Mouse (Mus musculus): ENCODE results near the gene Ryr1. TPM values are rescaled to one million over a fixed set of nuclear protein-coding genes. Genes with fewer than 3 reads are reported as not detected.

Ryr1 gene
- total and polyA plus RNA-seq, 2 experiments from 2014 or later, result 7.0 to 15.2 TPM

- no peaks in the 10 kb centered on the region for H3K4me1 ChIP-seq (ENCODE audit: insufficient read depth, low read length)
- DNase-seq (ENCODE audit: low spot score) (no peak), ATAC-seq (ENCODE audit: low FRiP score) (no peak)
- 89% methylated on average over 12 of the region's 12 CpGs for WGBS
- no peaks in the 10 kb centered on the region for H3K36me3 ChIP-seq (ENCODE audit: insufficient read depth, low read length)
- no peaks in the 10 kb centered on the region for H3K9me3 ChIP-seq (ENCODE audit: low read length)
- no peak overlapping the region for H3K9ac ChIP-seq (replicated peaks; ENCODE audit: low read length, poor library complexity, severe bottlenecking)
- no peak overlapping the region for H3K27ac ChIP-seq (ENCODE audit: low read depth, low read length)
- H3K4me2 ChIP-seq (ENCODE audit: low read depth, low read length, poor library complexity, severe bottlenecking), result no peak overlapping the region
- no peak overlapping the region for H3K4me3 ChIP-seq (ENCODE audit: low read depth, low read length)
- TF ChIP-seq CTCF (IDR thresholded peaks at IDR 0.05), result no peak
- H3K27me3 ChIP-seq (ENCODE audit: insufficient read depth, low read length), result no peaks in the 10 kb centered on the region
Observed at GRCm38 (mm10) chr7:29101286-29102017, 23.5 kb downstream of the Ryr1 start.

- Histone ChIP-seq H3K4me1 (ENCODE audit: insufficient read depth, low read length) (no peaks in the 10 kb centered on the region), H3K9ac (replicated peaks; ENCODE audit: low read length, poor library complexity, severe bottlenecking) (no peak overlapping the region), H3K27me3 (ENCODE audit: insufficient read depth, low read length) (no peaks in the 10 kb centered on the region), H3K36me3 (ENCODE audit: insufficient read depth, low read length) (no peaks in the 10 kb centered on the region), H3K4me3 (ENCODE audit: low read depth, low read length) (no peak overlapping the region), H3K4me2 (ENCODE audit: low read depth, low read length, poor library complexity, severe bottlenecking) (no peak overlapping the region), H3K9me3 (ENCODE audit: low read length) (no peaks in the 10 kb centered on the region), H3K27ac (ENCODE audit: low read depth, low read length) (no peak overlapping the region)
- DNase-seq (ENCODE audit: low spot score) (no peak), ATAC-seq (ENCODE audit: low FRiP score) (no peak)
- no peak for TF ChIP-seq CTCF (IDR thresholded peaks at IDR 0.05)
- WGBS, result 83% methylated on average over 16 of the region's 16 CpGs
Observed at GRCm38 (mm10) chr7:29097131-29097530, 27.8 kb downstream of the Ryr1 start.

DNA sequence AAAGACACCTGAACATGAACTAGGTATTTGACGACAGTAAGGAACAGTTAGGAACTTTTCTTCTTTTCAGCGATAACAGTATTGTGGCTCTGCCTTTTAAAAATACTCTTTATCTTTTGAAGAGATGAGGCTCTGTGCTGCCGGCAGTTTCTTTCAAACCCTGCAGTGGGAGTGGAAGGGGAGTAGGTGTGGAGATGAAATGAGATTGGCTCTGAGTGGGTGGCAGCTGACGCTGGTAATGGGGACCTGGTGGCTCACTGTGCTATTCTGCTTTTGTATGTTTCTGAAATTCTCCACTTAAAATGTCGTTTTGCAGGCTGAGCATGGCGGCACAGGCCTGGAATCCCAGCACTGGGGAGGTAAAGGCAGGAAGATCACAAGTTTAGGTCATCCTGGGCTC is 36.2 kb downstream of the Ryr1 start:
- Histone ChIP-seq H3K4me1 (ENCODE audit: insufficient read depth, low read length) (no peaks in the 10 kb centered on the region), H3K9me3 (ENCODE audit: low read length) (no peaks in the 10 kb centered on the region), H3K27ac (ENCODE audit: low read depth, low read length) (no peak overlapping the region), H3K36me3 (ENCODE audit: insufficient read depth, low read length) (no peaks in the 10 kb centered on the region), H3K4me3 (ENCODE audit: low read depth, low read length) (no peak overlapping the region), H3K4me2 (ENCODE audit: low read depth, low read length, poor library complexity, severe bottlenecking) (no peak overlapping the region), H3K9ac (replicated peaks; ENCODE audit: low read length, poor library complexity, severe bottlenecking) (no peak overlapping the region), H3K27me3 (ENCODE audit: insufficient read depth, low read length) (no peaks in the 10 kb centered on the region)
- DNase-seq (ENCODE audit: low spot score) (no peak), ATAC-seq (ENCODE audit: low FRiP score) (no peak)
- 66% methylated on average over 6 of the region's 6 CpGs for WGBS
- no peak for TF ChIP-seq CTCF (IDR thresholded peaks at IDR 0.05)

- no peaks in the 10 kb centered on the region for H3K9me3 ChIP-seq (ENCODE audit: low read length)
- no peaks in the 10 kb centered on the region for H3K27me3 ChIP-seq (ENCODE audit: insufficient read depth, low read length)
- no peaks in the 10 kb centered on the region for H3K4me1 ChIP-seq (ENCODE audit: insufficient read depth, low read length)
- no peak overlapping the region for H3K4me3 ChIP-seq (ENCODE audit: low read depth, low read length)
- H3K27ac ChIP-seq (ENCODE audit: low read depth, low read length), result no peak overlapping the region
- no peaks in the 10 kb centered on the region for H3K36me3 ChIP-seq (ENCODE audit: insufficient read depth, low read length)
- WGBS, result 91% methylated on average over 10 of the region's 10 CpGs
- no peak for ATAC-seq (ENCODE audit: low FRiP score)
- H3K9ac ChIP-seq (replicated peaks; ENCODE audit: low read length, poor library complexity, severe bottlenecking), result no peak overlapping the region
- DNase-seq (ENCODE audit: low spot score), result no peak
- TF ChIP-seq CTCF (IDR thresholded peaks at IDR 0.05), result no peak
- H3K4me2 ChIP-seq (ENCODE audit: low read depth, low read length, poor library complexity, severe bottlenecking), result no peak overlapping the region
Observed at GRCm38 (mm10) chr7:29086902-29087301, 38.1 kb downstream of the Ryr1 start.

DNA sequence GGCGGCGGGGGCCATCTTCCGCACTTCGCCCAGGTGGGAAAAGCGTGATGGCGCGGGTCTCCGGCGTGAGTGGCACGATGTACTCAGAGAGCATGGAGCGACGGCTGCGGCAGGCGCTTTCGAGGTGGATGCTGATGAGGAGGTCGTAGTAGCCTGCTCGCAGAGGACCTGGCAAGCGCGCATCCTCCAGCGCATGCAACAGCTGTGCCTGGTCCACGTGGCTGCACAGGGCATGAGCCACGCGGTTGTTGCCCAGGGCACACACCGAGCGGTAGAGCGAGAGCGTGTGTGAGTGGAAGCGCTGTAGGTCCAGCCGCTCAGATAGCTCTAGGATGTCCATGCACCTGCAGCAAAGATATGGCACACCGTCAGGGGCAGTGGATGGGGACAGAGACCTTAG is 39.0 kb downstream of the Ryr1 start:
- H3K27me3 ChIP-seq (ENCODE audit: insufficient read depth, low read length), result no peaks in the 10 kb centered on the region
- no peak overlapping the region for H3K4me3 ChIP-seq (ENCODE audit: low read depth, low read length)
- no peaks in the 10 kb centered on the region for H3K4me1 ChIP-seq (ENCODE audit: insufficient read depth, low read length)
- H3K36me3 ChIP-seq (ENCODE audit: insufficient read depth, low read length), result no peaks in the 10 kb centered on the region
- H3K9me3 ChIP-seq (ENCODE audit: low read length), result no peaks in the 10 kb centered on the region
- 89% methylated on average over 30 of the region's 30 CpGs for WGBS
- TF ChIP-seq CTCF (IDR thresholded peaks at IDR 0.05), result no peak
- H3K27ac ChIP-seq (ENCODE audit: low read depth, low read length), result no peak overlapping the region
- DNase-seq (ENCODE audit: low spot score) (no peak), ATAC-seq (ENCODE audit: low FRiP score) (no peak)
- H3K9ac ChIP-seq (replicated peaks; ENCODE audit: low read length, poor library complexity, severe bottlenecking), result no peak overlapping the region
- H3K4me2 ChIP-seq (ENCODE audit: low read depth, low read length, poor library complexity, severe bottlenecking), result no peak overlapping the region

DNA sequence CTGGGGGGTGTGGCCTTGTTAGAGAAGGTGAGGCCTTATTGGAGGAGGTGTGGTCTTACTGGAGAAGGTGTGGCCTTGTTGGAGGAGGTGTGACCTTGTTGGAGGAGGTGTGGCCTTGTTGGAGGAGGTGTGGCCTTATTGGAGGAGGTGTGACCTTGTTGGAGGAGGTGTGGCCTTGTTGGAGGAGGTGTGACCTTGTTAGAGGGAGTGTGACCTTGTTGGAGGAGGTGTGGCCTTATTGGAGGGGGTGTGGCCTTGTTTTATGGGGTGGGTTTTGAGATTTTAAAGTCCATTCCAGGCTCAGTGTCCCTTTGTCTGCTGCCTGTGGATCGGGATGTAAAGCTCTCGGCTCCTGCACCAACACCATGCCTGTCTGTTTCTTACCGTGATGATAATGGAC is 40.6 kb downstream of the Ryr1 start:
- 91% methylated on average over 3 of the region's 3 CpGs for WGBS
- no peak overlapping the region for H3K4me3 ChIP-seq (ENCODE audit: low read depth, low read length)
- no peaks in the 10 kb centered on the region for H3K27me3 ChIP-seq (ENCODE audit: insufficient read depth, low read length)
- H3K27ac ChIP-seq (ENCODE audit: low read depth, low read length), result no peak overlapping the region
- DNase-seq (ENCODE audit: low spot score) (no peak), ATAC-seq (ENCODE audit: low FRiP score) (no peak)
- no peak overlapping the region for H3K4me2 ChIP-seq (ENCODE audit: low read depth, low read length, poor library complexity, severe bottlenecking)
- H3K4me1 ChIP-seq (ENCODE audit: insufficient read depth, low read length), result no peaks in the 10 kb centered on the region
- no peaks in the 10 kb centered on the region for H3K9me3 ChIP-seq (ENCODE audit: low read length)
- no peaks in the 10 kb centered on the region for H3K36me3 ChIP-seq (ENCODE audit: insufficient read depth, low read length)
- H3K9ac ChIP-seq (replicated peaks; ENCODE audit: low read length, poor library complexity, severe bottlenecking), result no peak overlapping the region
- TF ChIP-seq CTCF (IDR thresholded peaks at IDR 0.05), result no peak
